Mouse (Mus musculus): Measurements from ENCODE around the gene Knstrn.

DNA sequence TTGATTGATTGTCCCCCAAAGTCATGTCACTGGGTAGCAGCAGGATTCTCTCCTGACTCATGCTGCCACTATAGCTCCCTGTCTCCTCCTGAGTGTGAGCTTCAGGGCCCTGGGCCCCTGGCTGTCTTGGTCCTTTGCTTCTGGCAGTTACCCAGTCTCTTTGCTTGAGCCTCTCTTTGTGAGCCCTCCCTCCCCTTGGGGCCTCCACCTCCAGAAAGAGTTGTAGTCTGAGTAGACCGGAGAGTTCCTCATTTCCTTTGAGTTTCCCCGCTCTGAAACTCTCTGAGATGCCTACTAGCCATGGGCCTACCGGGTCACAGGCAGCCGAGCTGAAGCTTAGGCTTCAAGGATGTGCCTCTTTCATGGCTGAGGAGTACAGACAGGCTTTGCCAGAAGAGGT, 20.2 kb upstream of the Knstrn start:
- TF ChIP-seq POLR2A (IDR thresholded peaks at IDR 0.05; ENCODE audit: borderline replicate concordance, insufficient read depth, low read length) (no peak), CTCF (IDR thresholded peaks at IDR 0.05; ENCODE audit: borderline replicate concordance, insufficient read depth, low read depth, low read length) (no peak)
